Mouse (Mus musculus) liver, postnatal 0 days (tissue): ENCODE measurements at regions not wholly inside any gene's neighbourhood (a gene's known extent, or its start where the extent isn't known, plus 50 kb on each side); places are given as distances from the start of the nearest gene placed in this dataset.

Experiments
- ATAC-seq: fragments of 200-750 bp; cut with Nextera tagmentation; 2 replicates; pipeline ENCODE4 v1.8.0; 2017; ENCODE audit warnings: mild to moderate bottlenecking, moderate library complexity
- DNase-seq: peaks from one replicate; pipeline ENCODE4 v3.0.0-alpha.2; 2016
- H3K27ac ChIP-seq: fragments of 300-500 bp; sonication (generic); 2 replicates; pipeline ENCODE4 v1.5.1; 2014; ENCODE audit warnings: antibody characterized with exemption, moderate library complexity, mild to moderate bottlenecking, low read depth
- H3K27me3 ChIP-seq: fragments of 300-500 bp; sonication (generic); 2 replicates; pipeline ENCODE4 v1.6.1; 2014; ENCODE audit warnings: low read length, control low read depth, mixed read lengths; ENCODE audit not compliant: insufficient read depth
- H3K36me3 ChIP-seq: fragments of 300-500 bp; sonication (generic); replicated peaks from 2 replicates; pipeline ENCODE4 v1.6.1; 2014; ENCODE audit warnings: mild to moderate bottlenecking, control low read depth, low read length, moderate library complexity, mixed read lengths; ENCODE audit not compliant: insufficient read depth
- H3K4me1 ChIP-seq: fragments of 300-500 bp; sonication (generic); 2 replicates; pipeline ENCODE4 v1.6.1; 2014; ENCODE audit warnings: antibody characterized with exemption, mild to moderate bottlenecking, control low read depth; ENCODE audit not compliant: insufficient read depth
- H3K4me2 ChIP-seq: fragments of 300-500 bp; sonication (generic); 2 replicates; pipeline ENCODE4 v1.6.1; 2014; ENCODE audit warnings: low read depth, mild to moderate bottlenecking, low read length, moderate library complexity, mixed read lengths
- H3K4me3 ChIP-seq: fragments of 300-500 bp; sonication (generic); 2 replicates; pipeline ENCODE4 v1.5.1; 2014; ENCODE audit warnings: low read depth, low read length
- H3K9ac ChIP-seq: fragments of 300-500 bp; sonication (generic); replicated peaks from 2 replicates; pipeline ENCODE4 v1.6.1; 2014; ENCODE audit warnings: mild to moderate bottlenecking, moderate library complexity
- H3K9me3 ChIP-seq: fragments of 300-500 bp; sonication (generic); 2 replicates; pipeline ENCODE4 v1.6.1; 2016; ENCODE audit warnings: mild to moderate bottlenecking, control low read depth, low read length, mixed read lengths
- CTCF ChIP-seq: sonication (generic); IDR thresholded peaks from 2 replicates; pipeline ENCODE4 v1.5.1; 2016; ENCODE audit warnings: antibody characterized with exemption, low read depth
- EP300 ChIP-seq: IDR thresholded peaks from 2 replicates; pipeline ENCODE4 v1.6.1; 2016; ENCODE audit warnings: antibody characterized with exemption, low read depth, mild to moderate bottlenecking
- whole genome bisulfite sequencing: fragments of 180-500 bp; shearing (Covaris S2); extraction: QIAGEN DNeasy Blood & Tissue Kit; methylation state at CpG from one replicate; pipeline ENCODE4 v1.1.7; 2014; ENCODE audit not compliant: insufficient replicate concordance; 5-methylcytosine and 5-hydroxymethylcytosine counted together

DNA sequence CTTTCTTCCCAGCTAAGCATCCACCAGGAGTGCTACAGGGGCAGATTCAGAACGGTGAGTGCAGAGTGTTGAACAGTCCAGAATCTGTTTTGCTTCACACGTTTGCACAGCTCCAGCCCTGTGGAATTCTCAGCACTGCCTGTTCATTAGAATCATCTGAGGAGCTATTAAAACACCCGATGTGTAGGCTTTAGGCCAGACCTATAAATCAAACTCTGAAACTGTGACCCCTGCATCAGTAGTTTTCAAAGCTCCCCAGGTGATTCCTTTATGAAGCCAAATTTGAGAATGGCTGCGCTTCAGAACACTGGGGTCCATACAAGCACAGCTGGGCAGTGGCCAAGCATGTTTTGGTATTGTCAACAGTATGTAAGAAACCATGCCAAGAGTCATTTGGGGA, 94.1 kb upstream of the Vgll3 start:
- no peak for DNase-seq
- Histone ChIP-seq H3K27me3 (no peaks in the 10 kb centered on the region), H3K9ac (no peak overlapping the region), H3K9me3 (no peaks in the 10 kb centered on the region), H3K4me3 (no peak overlapping the region), H3K4me2 (no peak overlapping the region), H3K4me1 (no peaks in the 10 kb centered on the region), H3K36me3 (no peaks in the 10 kb centered on the region), H3K27ac (no peak overlapping the region)
- 60% methylated on average over 4 of the region's 4 CpGs for WGBS
- no peak for ATAC-seq
- TF ChIP-seq EP300, result no peak
- no peak for TF ChIP-seq CTCF

DNA sequence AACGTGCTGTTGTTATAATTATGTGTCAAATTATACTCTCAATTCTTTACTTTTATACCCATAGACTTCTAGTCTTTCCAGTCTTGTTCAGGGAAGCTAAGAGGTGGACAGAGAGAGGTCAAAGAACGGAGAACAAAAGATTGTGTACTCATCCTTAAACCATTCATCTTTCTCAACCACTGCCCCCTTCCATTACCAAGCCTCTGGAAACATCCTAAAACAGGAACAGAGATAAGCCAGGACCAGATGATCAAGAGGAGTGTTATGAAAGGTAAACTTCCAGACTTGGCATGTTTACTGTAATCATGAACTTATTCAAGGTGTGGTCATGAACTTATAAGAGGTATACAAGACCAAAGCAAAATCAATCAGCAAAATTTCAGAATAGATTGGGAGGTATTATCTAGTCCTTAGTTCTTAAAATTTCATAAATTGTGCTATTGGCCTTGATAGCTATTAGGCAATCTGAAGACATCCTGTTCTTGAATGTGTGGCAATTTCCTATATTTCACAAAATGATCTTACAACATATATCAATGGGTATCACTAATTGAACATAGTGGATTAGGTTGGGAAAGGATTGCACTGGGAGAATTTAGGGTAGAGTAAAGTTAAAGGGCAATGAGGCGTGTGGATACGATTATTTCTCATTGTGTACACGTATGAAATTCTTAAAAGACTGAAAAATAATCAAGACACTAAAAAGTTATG, 89.3 kb upstream of the Vgll3 start:
- H3K4me3 ChIP-seq, result no peak overlapping the region
- H3K27ac ChIP-seq, result no peak overlapping the region
- H3K9me3 ChIP-seq, result no peaks in the 10 kb centered on the region
- 66% methylated on average over 5 of the region's 5 CpGs for WGBS
- TF ChIP-seq EP300, result no peak
- TF ChIP-seq CTCF, result no peak
- no peaks in the 10 kb centered on the region for H3K27me3 ChIP-seq
- no peak overlapping the region for H3K4me2 ChIP-seq
- ATAC-seq, result no peak
- no peak for DNase-seq
- H3K4me1 ChIP-seq, result no peaks in the 10 kb centered on the region
- H3K9ac ChIP-seq, result no peak overlapping the region
- no peaks in the 10 kb centered on the region for H3K36me3 ChIP-seq

DNA sequence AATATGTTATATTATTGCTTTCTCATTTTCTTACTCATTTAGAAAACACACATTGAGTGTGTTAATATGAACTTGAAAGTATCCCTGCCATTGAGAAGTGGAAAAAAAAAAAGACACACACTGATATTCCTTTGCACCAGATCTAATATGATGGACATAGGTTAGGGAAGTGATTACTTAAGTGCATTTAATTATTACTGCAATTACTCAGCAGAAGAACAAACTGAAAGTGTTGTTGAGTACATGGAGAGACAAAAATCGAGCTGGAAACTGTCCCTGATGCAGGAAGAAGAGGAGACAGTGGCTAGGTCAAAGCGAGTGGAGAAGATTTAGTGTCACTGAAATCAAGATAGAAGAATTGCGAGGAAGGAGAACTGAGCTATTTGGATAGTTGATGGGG, 88.8 kb upstream of the Vgll3 start:
- Histone ChIP-seq H3K27ac (no peak overlapping the region), H3K9ac (no peak overlapping the region), H3K4me3 (no peak overlapping the region), H3K9me3 (no peaks in the 10 kb centered on the region), H3K27me3 (no peaks in the 10 kb centered on the region), H3K4me1 (no peaks in the 10 kb centered on the region), H3K36me3 (no peaks in the 10 kb centered on the region), H3K4me2 (no peak overlapping the region)
- WGBS, result 45% methylated on average over 3 of the region's 3 CpGs
- DNase-seq, result no peak
- TF ChIP-seq EP300 (no peak), CTCF (no peak)
- ATAC-seq, result no peak

DNA sequence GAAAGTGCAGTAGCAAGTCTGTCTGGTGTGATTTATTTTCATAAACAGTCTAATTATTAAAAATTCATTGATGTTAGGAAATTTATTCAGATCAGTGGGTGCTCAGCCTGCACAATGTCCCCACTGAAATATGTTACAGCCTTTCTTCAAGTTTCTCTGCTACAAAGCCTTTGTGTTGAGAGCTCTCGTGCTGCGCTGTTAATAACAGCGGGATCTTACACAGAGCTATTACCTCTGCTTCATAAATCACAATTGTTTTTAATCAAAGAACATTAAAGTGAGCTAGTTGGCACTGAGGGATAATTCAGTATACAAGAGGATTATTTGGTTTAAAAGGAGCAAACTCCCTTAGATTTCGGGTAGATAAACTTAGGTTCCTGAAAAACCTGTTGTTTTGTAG, 85.7 kb upstream of the Vgll3 start:
- H3K27ac ChIP-seq, result no peak overlapping the region
- no peak overlapping the region for H3K9ac ChIP-seq
- no peaks in the 10 kb centered on the region for H3K36me3 ChIP-seq
- 81% methylated on average over 4 of the region's 4 CpGs for WGBS
- DNase-seq, result no peak
- no peak overlapping the region for H3K4me2 ChIP-seq
- H3K4me3 ChIP-seq, result no peak overlapping the region
- no peak for ATAC-seq
- H3K4me1 ChIP-seq, result no peaks in the 10 kb centered on the region
- TF ChIP-seq CTCF (no peak), EP300 (no peak)
- H3K27me3 ChIP-seq, result no peaks in the 10 kb centered on the region
- no peaks in the 10 kb centered on the region for H3K9me3 ChIP-seq

DNA sequence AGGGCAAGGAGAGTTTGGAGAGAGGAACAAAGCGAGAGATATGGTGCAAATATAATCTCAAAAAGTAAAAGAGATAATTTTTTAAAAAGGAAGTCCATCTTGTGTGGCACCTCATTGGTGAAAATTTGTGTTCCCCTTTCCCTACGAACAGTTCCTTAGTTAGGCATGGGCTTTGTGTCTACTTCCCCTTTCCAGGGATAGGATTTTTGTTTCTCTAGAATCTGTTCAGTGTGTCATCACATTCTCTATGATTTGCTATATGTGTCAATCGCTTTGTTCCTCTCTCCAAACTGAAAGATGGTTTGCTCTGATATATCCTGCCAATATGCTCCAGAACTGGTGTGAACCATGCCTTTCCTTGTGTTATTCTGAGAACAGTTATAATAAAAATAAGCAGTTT, 75.4 kb upstream of the Vgll3 start:
- H3K4me2 ChIP-seq, result no peak overlapping the region
- DNase-seq (no peak), ATAC-seq (peak; percentile 29; the same call in 1 of the 2 replicates)
- H3K36me3 ChIP-seq, result no peaks in the 10 kb centered on the region
- 54% methylated on average over 3 of the region's 3 CpGs for WGBS
- no peak overlapping the region for H3K9ac ChIP-seq
- no peaks in the 10 kb centered on the region for H3K4me1 ChIP-seq
- TF ChIP-seq CTCF, result no peak
- TF ChIP-seq EP300, result no peak
- no peak overlapping the region for H3K4me3 ChIP-seq
- H3K27me3 ChIP-seq, result no peaks in the 10 kb centered on the region
- H3K27ac ChIP-seq, result no peak overlapping the region
- no peaks in the 10 kb centered on the region for H3K9me3 ChIP-seq

DNA sequence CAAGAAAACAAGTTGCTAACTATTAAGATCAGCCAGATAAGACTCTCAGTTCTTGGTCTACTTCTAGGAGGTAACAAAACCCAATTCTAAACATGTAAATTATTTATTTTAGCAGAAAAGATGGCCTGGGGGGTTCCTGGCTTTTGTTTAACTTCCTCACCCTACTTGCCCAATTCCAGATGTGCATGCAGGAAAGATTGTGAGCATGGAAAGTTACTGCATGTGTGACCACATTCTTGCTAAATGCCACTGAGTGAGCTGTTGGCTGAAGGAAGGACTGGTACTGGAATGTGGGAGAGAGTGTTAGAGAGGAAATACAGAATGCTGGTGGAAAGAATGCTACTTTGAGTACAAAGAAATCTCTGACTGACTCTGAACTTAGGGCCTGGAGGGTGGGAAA, 72.1 kb upstream of the Vgll3 start:
- TF ChIP-seq EP300 (no peak), CTCF (no peak)
- H3K27ac ChIP-seq, result no peak overlapping the region
- no peak for ATAC-seq
- no peaks in the 10 kb centered on the region for H3K36me3 ChIP-seq
- H3K27me3 ChIP-seq, result no peaks in the 10 kb centered on the region
- H3K4me1 ChIP-seq, result no peaks in the 10 kb centered on the region
- no peaks in the 10 kb centered on the region for H3K9me3 ChIP-seq
- DNase-seq, result no peak
- H3K9ac ChIP-seq, result no peak overlapping the region
- H3K4me2 ChIP-seq, result no peak overlapping the region
- no peak overlapping the region for H3K4me3 ChIP-seq

DNA sequence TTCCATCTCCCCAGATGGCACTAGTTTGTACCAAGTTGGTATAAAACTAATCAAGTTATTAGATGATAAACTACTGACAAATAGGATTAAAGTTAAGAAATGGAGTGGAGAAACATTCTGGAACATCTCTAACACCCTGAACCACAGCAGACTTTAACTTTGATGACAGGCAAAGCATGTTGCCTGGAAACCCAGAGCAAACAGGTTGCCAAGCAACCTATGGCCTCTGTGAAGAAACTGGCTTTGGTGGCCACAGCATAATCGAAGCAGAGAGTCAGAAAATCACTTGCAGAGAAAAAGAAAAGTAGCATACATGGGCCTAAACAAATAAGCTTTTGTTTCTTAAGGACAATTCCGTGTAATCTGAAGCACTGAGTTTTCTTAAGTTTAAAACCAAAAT, 59.4 kb upstream of the Vgll3 start:
- Histone ChIP-seq H3K9me3 (no peaks in the 10 kb centered on the region), H3K36me3 (no peaks in the 10 kb centered on the region), H3K9ac (no peak overlapping the region), H3K4me3 (no peak overlapping the region), H3K27ac (no peak overlapping the region), H3K4me1 (no peaks in the 10 kb centered on the region), H3K27me3 (no peaks in the 10 kb centered on the region), H3K4me2 (no peak overlapping the region)
- DNase-seq (no peak), ATAC-seq (no peak)
- WGBS, result 53% methylated on average over 2 of the region's 2 CpGs
- no peak for TF ChIP-seq EP300
- no peak for TF ChIP-seq CTCF
